Mouse (Mus musculus): ENCODE data around the gene Ppp1r18.

Gene Ppp1r18

GRCm38 (mm10) chr17:35836991-35837422 is 28.4 kb upstream of the Ppp1r18 start:
- peak; percentile 82 for DNase-seq (ENCODE audit: low read depth, low spot score)

GRCm38 (mm10) chr17:35837487-35837886 is 27.9 kb upstream of the Ppp1r18 start:
- peak; percentile 61 for DNase-seq (ENCODE audit: low read depth, low spot score)

GRCm38 (mm10) chr17:35838122-35838544 is 27.3 kb upstream of the Ppp1r18 start, which contains the start of gene Tubb5:
Gene Tubb5 (minus strand): TSS chr17:35838306.
- DNase-seq (ENCODE audit: low read depth, low spot score), result peak; percentile 93

DNA sequence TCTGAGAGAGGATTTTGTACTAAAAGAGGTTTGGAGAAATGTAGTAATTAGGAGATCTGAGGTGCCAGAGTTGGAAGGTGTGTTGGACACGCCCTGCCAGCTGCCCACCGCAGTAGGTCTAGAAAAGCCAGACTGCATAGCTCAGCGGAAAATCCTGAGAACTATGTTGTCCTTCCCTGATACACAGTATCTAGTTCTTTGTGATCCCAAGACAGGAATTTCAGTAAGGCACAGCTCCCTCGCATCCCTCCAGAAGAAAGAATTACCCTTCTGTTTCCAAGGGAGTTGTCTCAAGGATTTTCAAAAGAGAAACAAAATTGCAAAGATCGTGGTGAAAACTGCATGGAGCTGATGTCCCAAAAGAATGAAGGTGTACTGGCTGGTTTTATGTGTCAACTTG is 26.8 kb upstream of the Ppp1r18 start:
- DNase-seq (ENCODE audit: low read depth, low spot score), result peak; percentile 12

- DNase-seq (ENCODE audit: low read depth, low spot score), result peak; percentile 0
Observed at GRCm38 (mm10) chr17:35839002-35839401, 26.4 kb upstream of the Ppp1r18 start.

- DNase-seq (ENCODE audit: low read depth, low spot score), result no peak
Observed at GRCm38 (mm10) chr17:35840561-35840960, 24.8 kb upstream of the Ppp1r18 start.

- peak; percentile 100 for DNase-seq (ENCODE audit: low read depth, low spot score)
Observed at GRCm38 (mm10) chr17:35841076-35841950, 24.1 kb upstream of the Ppp1r18 start, which contains the start of gene Mdc1. Gene Mdc1 (plus strand): TSS chr17:35841515.

DNA sequence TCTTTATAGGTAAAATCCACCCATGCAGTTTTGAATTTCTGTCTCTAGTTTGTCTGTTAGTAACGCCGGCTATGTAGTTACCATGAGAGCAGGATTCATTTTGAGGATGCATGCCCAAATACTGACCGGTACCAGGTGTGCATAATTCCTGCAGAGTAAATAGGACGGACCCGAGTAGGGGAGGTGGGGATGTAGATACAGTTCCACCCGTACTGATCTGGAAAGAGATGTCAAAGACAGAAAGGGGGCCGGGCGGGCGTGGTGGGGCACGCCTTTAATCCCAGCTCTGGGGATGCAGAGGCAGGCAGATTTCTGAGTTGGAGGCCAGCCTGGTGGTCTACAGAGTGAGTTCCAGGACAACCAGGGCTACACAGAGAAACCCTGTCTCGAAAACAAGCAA is 23.4 kb upstream of the Ppp1r18 start:
- no peak for DNase-seq (ENCODE audit: low read depth, low spot score)

GRCm38 (mm10) chr17:35843514-35843913 is 21.9 kb upstream of the Ppp1r18 start:
- no peak for DNase-seq (ENCODE audit: low read depth, low spot score)

- peak; percentile 1 for DNase-seq (ENCODE audit: low read depth, low spot score)
Observed at GRCm38 (mm10) chr17:35848112-35848511, 17.3 kb upstream of the Ppp1r18 start.

- no peak for DNase-seq (ENCODE audit: low read depth, low spot score)
Observed at GRCm38 (mm10) chr17:35850974-35851373, 14.4 kb upstream of the Ppp1r18 start.

- DNase-seq (ENCODE audit: low read depth, low spot score), result no peak
Observed at GRCm38 (mm10) chr17:35859371-35859770, 6.0 kb upstream of the Ppp1r18 start.

DNA sequence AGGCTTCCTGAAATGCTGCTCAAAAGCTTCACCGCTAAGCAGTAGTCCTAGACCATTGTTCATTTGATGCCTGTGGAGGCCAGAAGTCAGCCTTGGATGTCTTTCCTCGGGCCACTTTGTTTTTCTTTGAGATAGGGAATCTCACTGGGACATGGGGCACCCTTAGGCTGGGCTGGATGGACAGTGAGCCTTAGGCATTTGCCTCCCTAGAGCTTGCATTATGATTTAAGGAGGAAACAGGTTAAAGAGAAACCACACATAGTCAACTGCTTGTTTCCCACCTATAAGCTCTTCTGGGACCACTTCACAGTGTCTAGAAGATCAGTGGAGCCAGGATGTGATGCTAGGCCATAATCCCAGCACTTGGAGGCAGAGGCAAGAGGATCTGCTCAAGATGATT is 5.6 kb upstream of the Ppp1r18 start:
- no peak for DNase-seq (ENCODE audit: low read depth, low spot score)

DNA sequence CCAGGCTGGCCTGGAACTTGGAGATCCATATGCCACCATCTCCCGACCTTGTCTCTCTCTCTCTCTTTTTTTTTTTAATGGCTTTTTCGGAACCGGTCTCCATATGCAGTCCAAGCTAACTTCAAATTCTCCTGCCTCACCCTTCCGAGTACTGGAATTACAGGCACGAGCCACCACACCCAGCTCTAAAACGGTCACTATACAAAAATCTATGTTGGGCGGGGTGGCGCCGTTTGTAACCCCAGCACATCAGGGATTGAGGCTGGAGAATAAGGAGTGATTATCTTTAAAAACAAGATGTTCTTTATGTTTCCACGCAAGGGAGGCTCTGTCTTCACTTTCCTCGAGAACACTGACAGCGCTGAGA is 4.6 kb upstream of the Ppp1r18 start:
- DNase-seq (ENCODE audit: low read depth, low spot score), result no peak

DNA sequence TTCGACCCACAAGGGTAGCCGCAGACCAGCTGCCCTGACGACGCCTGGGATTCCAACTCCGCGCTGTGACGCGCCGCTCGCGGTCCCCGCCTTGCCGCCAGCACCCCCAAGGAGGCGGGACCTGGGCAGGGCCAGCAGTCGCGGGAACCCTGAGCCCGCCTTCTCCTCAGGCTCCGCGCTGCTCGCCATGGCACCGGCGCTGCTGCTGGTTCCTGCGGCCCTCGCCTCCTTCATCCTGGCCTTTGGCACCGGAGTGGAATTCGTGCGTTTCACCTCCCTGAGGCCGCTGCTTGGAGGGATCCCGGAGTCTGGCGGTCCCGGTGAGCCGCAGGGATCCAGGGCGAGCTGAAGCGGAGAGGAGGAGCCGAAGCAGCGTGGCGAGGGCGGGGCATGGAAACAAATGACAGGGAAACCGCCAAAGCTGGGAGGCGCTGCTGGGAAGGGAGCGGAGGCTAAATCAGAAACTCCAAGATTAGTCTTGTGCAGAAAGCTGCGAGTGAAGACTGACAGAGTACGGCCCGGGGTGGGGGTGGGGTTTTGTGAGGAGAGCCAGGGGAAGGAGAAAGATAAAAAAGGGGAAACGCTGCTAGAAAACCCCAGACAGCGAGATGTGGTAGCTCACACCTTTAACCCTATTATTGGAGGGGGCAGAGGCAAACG is 4.1 kb upstream of the Ppp1r18 start, which contains the start of gene Nrm:
TSS of gene Nrm (plus strand) at position 121 of the 660 bp plus-strand sequence.
- peak; percentile 90 for DNase-seq (ENCODE audit: low read depth, low spot score)

DNA sequence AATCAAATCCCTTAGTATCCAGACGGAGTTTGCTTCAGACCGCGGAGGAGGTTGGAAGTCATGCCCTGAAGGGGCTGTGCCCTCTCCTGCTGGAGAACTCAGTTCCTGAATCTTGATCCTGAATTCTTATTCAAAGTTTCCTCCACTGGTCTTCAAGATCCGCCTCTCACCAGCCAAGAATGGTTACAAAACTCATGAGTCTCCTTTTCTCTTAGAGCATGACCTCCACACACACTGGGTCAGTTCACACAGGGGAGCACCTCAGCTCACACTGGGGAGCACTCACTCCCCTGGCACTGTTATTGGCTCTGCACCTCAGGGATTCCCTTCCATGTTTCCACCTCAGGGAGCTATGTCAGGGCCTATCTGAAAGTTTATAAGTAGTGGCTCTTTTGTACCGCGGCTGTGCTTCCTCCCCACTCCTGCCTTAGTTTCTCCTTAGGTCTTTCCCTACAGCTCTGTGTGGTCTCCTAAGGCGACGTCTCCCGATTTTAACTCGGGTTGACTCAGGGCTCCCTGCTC is 500 bp upstream of the Ppp1r18 start:
- DNase-seq (ENCODE audit: low read depth, low spot score), result no peak

DNA sequence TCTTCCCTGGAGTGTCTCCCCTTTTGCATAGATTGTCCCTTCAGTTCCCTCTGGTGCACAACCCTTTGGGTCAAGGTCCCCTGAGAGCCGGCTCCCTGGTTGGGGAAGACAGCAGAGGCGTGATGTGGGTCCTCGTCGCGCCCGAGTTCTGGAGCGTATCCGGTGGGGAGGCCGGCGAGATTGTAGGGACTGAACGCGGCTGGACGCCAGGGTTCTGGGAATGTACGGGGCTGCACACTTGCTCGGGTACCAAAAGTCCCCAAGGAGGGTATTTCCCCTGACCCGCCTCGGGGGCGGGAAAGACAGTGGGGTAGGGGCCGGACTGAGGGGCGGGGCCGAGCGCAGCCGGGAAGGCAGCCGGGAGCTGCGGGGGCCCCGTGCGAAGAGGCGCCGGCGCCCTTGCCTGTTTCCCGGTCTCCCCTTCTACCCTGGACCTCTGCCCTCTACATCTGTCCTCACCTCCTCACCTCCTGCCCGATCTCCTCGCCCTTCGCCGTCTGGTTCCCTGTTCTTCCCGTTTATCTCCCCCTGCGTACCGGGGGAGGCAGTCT is 963 bp downstream of the Ppp1r18 start:
- peak; percentile 70 for DNase-seq (ENCODE audit: low read depth, low spot score)

DNA sequence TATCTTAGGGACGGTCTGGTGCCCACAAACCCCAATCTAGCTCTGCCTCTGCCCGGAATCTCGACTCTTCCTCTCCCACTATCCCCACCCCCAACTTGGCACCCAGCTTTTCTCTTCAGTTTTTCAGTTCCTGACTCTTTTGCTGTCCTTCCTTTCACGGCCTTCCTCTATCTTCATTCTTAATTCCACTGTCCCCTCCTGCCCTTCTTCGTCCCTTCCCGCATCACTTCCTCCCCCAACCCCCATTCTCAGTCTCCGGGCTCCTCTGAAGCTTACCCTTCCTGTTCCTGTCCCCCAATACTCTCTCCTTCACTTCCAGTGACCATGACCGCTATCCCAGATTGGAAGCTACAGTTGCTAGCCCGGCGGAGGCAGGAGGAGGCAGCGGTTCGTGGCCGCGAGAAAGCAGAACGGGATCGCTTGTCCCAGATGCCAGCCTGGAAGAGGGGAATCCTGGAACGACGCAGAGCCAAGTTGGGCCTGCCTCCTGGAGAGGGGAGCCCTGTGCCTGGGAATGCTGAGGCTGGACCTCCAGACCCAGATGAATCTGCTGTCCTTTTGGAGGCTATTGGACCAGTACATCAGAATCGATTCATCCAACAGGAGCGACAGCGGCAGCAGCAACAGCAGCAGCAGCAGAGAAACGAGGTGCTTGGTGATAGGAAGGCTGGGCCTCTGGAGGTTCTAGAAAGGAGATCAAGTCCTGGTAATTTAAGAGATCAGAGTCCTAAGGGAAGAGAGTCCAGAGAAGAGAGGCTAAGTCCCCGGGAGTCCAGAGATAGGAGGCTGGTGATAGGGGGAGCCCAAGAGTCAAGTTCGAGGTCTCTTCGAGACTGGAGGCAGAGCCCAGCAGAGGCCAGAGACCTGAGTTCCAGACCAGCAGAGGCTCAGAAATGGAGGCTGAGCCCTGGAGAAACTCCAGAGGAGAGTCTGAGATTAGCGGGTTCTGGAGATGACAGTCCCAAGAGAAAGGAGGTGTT is 1.8 kb downstream of the Ppp1r18 start:
- peak; percentile 68 for DNase-seq (ENCODE audit: low read depth, low spot score)

DNA sequence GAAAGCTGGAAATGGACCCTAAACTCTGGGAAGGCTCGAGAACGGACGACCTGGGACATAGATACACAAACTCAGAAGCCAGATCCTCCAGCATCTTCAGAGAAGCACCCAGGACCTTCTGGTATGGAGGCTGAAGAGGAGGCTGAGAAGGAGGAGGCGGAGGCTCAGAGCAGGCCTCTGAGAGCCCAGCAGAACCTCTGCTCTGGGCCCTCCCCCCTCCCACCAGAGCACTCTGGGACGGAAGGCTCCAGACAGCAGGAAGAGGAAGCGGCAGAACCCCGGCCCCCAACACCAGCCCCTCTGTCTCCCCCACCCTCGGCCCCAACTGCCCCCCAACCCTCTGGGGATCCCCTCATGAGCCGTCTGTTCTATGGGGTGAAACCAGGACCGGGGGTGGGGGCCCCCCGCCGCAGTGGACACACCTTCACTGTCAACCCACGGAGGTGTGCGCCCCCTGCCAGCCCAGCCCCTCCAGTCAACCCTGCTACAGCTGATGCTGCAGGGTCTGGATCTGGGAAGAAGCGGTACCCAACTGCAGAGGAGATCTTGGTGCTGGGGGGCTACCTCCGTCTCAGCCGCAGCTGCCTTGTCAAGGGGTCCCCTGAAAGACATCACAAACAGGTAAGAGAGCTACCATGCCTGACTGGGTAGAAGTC is 2.9 kb downstream of the Ppp1r18 start:
- peak; percentile 80 for DNase-seq (ENCODE audit: low read depth, low spot score)

DNA sequence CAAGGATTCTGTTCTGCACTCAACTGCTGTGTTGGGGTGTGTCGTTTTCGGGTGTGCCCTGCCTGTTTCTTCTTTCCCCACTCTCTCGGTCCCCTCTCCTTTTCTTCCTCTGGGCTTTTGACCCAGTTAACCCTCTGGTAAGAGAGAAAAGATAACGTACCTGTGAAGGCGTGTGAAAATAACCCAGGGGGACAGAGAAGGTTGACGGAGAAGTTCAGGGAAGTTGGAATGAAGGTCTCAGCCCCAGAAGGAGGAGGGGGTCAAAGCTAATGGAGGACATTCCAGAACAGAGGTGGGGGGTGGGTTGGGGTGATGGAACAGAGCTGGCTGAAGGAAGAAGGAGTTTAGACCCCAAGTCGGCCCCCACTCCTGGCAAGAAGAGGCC is 3.6 kb downstream of the Ppp1r18 start:
- no peak for DNase-seq (ENCODE audit: low read depth, low spot score)
